Mouse (Mus musculus) CD4-positive, CD25-positive, alpha-beta regulatory T cell, adult 2 months (primary cell): ENCODE data around the gene Pdlim1.
"Not testable (repeated sequence)": the region's sequence is repeated elsewhere in the genome, so short reads cannot be mapped to it uniquely, and the experiment has no call there.

Experiments used
- DNase-seq: peaks from one replicate; pipeline ENCODE4 v3.0.0-alpha.2; 2012; ENCODE audit warnings: low read depth, low spot score

The Pdlim1 gene

DNA sequence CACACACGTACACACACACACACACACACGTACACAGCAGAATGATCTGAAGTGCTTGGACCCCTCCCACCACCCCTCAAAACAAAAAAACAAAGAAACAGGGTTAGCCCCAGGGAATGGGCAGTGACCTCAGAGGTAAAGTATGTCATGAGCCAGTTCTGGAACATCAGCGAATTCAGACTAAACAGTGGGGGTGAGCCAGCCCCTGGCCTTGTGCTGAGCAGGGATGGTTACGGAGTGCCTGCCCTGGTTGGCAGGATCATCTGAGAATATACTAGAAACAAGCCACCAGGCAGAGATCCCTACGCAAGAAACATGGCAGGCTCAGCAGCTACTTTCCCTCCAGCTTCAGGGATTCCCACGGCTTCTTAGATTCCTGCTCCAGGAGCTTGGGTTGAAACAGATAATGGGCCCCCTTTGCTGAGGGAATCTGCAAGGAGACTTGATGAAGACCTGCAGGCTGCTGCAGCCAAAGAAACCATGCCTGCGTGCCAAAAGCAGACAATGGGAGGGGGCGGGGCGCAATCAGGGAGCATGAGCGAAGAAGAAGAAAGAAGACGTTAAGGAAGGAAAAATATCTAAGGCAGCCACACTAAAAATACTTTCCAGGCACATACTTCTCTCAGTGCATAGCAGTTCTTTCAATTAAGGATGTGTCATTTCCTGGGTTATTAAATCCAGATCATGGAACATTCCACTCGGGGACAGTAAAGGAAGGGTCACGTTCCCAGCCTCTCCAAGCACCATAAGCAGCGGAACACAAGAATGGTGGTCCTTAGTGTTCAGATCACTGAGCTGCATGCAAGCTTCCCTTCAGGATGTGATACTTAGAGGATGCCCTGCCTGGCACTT lies 30.6 kb downstream of the Pdlim1 start:
- DNase-seq = no peak

DNA sequence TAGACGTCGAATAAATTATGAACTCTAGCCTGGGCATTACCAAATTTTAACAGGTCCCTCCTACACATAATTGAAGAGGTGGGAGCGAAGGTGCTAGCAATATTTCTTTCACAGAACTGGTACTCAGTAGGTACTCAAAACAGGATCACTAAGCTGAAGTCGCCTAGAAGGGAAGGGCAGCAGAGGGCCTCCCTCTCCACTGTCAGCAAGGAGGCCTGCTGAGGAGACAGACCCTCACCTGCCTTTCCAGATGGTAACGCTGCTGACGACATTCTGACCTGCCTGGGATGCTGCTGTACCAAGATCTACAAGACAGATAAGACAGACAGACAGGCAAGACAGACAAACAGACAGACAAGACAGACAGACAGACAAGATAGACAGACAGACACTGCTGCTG lies 31.3 kb downstream of the Pdlim1 start:
- DNase-seq = no peak

DNA sequence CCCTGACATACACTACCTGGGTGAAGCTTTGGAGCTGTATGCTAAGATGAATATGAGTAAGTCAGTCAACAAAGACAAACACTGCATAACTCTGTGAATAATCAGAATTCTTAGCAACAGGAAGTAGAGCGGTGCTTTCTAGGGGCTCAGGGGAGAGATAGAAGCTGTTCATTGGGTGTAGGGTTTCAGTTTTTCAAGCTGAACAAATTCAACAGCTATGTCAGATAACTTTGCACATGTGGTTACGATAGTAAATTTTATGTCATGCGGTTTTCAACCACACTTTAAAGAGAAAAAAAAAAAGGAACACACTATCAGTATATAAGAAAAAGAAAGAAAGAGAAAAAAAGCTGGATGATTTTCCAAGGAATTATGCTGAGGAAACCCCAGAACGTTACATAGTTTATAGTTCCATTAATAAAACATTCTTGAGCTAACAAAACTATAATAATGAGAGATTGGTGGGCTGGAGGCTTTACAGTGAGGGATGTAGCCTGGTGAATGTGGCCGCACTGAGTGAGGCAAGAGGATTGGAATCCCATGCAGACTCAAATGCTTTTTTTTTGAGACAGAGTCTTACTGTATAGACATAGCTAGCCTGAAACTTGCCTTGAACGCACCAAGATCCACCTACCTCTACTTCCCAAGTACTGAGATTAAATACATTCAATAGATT lies 33.3 kb downstream of the Pdlim1 start:
- DNase-seq = no peak

GRCm38 (mm10) chr19:40232560-40232959 lies 39.1 kb downstream of the Pdlim1 start:
- no peak for DNase-seq

GRCm38 (mm10) chr19:40231825-40232541 lies 39.7 kb downstream of the Pdlim1 start:
- peak; percentile 44 for DNase-seq

DNA sequence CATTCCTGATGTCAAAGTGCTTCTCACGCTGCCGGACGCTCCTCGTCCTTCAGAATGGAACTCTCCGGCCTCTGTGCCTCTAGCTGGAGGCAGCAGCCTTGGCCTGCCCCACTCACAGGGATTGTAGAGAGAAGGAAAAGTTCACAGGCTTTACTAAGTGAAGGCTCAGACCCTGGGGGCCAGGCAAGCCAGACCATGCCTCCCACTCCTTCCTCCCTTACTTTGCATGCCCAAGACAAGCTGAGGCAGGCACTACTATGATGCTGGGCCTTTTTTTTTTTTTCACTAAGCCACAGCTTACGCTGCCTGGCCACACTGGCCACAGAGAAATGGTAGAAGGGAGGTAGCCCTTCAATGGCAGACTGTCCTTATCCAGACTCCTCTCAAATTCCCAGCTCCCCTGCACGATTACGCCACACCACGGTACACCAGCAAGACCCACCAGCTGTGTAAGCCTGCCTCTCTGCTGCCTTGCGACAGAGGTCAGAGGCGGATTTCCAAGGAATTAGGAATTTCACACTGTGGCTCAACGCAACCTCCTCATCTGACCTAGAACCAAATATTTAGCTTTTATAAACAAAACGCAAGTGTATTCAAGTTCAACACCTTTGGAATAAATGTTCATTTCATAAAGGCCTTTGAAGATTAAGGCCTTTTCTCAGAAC lies 40.4 kb downstream of the Pdlim1 start:
- DNase-seq = no peak

DNA sequence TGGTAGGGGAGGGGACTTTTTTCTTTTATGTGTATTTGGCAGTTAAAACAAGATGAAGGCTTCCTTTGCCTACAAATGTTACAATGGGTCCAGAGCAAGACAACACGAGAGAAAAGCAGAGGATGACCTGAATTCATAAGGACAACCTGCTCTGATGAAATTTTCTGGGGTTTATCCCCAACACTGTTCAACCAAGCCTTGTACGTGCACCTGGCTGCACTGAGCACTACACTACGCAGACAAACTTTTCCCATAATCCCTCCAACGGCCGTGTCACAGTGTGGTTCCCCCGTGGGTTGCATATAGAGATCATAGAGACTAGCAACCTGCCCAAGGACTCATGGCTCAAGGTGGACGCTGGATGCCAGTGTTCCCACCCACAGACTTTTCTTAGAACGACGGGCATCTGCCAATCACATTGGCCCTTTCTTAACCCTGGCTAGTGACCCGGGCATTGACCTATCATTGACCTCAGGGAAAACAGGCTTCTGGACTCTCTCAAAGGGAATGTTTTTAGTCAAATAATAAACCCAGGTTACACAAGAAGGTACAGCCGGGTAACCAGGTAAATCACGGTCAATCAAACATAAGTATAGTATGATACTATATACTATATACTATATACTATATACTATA lies 45.0 kb downstream of the Pdlim1 start:
- no peak for DNase-seq

- no peak for DNase-seq
Measured at GRCm38 (mm10) chr19:40225761-40226110, 45.9 kb downstream of the Pdlim1 start.

- DNase-seq = peak; percentile 69
Measured at GRCm38 (mm10) chr19:40225102-40225760, 46.4 kb downstream of the Pdlim1 start.

DNA sequence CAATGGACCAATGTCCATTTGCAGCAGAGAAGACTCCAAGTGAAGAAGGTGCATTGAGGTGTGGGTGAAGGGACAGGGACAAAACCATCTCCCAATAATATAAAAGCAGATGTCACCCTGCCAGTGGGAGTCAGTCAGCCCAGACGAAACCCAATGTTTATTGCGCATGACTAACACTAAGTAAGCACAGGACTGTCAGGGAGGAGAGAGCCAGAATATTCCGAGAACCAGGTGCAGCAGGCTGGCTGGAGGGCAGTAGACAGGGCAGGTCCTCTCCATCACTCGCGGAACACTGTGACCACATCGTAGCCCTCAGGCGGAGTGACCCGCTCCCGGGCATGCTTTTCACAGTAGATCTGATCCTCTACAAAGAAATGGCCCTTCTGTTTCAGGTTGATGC lies 49.3 kb downstream of the Pdlim1 start:
- DNase-seq = not testable (repeated sequence)

DNA sequence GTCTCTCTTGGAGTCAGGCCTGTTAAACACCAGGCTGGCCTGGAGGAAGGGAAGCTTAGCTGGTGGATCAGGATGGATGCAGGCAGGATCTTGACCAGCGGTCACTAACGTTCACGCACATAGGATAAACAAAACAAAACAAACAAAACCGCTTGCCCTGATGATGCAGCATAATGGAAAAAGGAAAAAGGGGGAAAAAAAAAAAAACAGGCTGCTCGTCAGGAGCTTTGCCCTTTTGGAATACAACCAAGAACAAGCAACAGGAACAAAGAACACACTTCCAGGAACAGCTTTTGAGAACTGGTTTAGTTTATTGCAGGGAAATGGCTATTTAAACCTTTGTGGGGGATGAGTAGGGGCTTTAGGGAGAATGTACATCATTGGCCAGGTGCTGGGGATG lies 50.8 kb downstream of the Pdlim1 start:
- DNase-seq = no peak

DNA sequence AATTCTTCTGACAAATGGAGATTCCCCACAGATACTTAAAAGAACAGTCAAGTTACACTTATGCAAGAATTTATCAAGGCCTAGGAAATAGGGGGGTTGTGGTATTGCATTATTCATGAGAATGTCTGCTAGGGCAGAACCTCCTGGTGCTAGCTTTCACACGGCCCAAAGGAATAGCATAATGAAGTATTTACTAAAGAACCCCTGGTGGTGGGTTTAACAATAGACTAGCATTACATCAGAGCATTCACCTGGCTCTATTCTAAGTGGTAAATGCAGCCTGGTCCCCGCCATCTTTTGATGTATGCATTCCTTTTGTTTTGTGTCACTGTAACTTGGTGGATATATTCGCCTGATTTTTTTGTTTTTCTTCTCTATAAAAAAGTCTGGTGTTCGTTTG lies 68.7 kb downstream of the Pdlim1 start:
- not testable (repeated sequence) for DNase-seq

- no peak for DNase-seq
Measured at GRCm38 (mm10) chr19:40190596-40190995, 81.0 kb downstream of the Pdlim1 start.

- DNase-seq = no peak
Measured at GRCm38 (mm10) chr19:40187160-40187559, 84.5 kb downstream of the Pdlim1 start, which contains the start of gene Cyp2c70. Gene Cyp2c70, minus strand, starts transcription at chr19:40187333.

- DNase-seq = no peak
Measured at GRCm38 (mm10) chr19:40183600-40183999, 88.0 kb downstream of the Pdlim1 start.

GRCm38 (mm10) chr19:40178311-40178710 lies 93.3 kb downstream of the Pdlim1 start:
- DNase-seq = no peak
